Mouse (Mus musculus) myocyte (in vitro differentiated cells): ENCODE measurements around the gene Trhr2. TPM values are rescaled to one million over a fixed set of nuclear protein-coding genes. Genes with fewer than 3 reads are reported as not detected.

Experiments used
- H3K27me3 ChIP-seq: one replicate; pipeline ENCODE4 v1.6.1; 2011; ENCODE audit not compliant: control insufficient read depth, insufficient read depth, insufficient read length
- H3K36me3 ChIP-seq: one replicate; pipeline ENCODE4 v1.6.1; 2011; ENCODE audit not compliant: control insufficient read depth, insufficient read depth
- H3K4me2 ChIP-seq: one replicate; pipeline ENCODE4 v1.6.1; 2011; ENCODE audit warnings: low read depth, control low read depth
- H3K4me3 ChIP-seq: one replicate; pipeline ENCODE4 v1.5.1; 2011; ENCODE audit warnings: mild to moderate bottlenecking, control low read depth, moderate library complexity
- H3K79me2 ChIP-seq: one replicate; pipeline ENCODE4 v1.6.1; 2011; ENCODE audit not compliant: control insufficient read depth, insufficient read depth
- H3ac ChIP-seq: one replicate; pipeline ENCODE4 v1.6.1; 2011; ENCODE audit not compliant: control insufficient read depth, insufficient read length
- CEBPB ChIP-seq: IDR thresholded peaks from 2 replicates; pipeline ENCODE4 v1.6.1; 2011; ENCODE audit warnings: mild to moderate bottlenecking, moderate library complexity; ENCODE audit not compliant: poor library complexity, insufficient read depth, severe bottlenecking
- E2F4 ChIP-seq: IDR thresholded peaks from one replicate; pipeline ENCODE4 v1.6.1; 2011; ENCODE audit warnings: mild to moderate bottlenecking, control low read depth, moderate library complexity; ENCODE audit not compliant: insufficient read depth
- MAX ChIP-seq: IDR thresholded peaks from one replicate; pipeline ENCODE4 v1.6.1; 2011; ENCODE audit warnings: low read depth, mild to moderate bottlenecking, control low read depth
- MYOD1 ChIP-seq, 3 experiments: IDR thresholded peaks; one replicate each; pipeline ENCODE4 v1.6.1; 2011; ENCODE audit warnings: control low read depth in 2 of 3, low read depth in 2 of 3, mild to moderate bottlenecking in 2 of 3, moderate library complexity in 1 of 3; ENCODE audit not compliant: insufficient read length in 2 of 3, control insufficient read depth in 1 of 3
- MYOG ChIP-seq, 3 experiments: IDR thresholded peaks; one replicate each; pipeline ENCODE4 v1.6.1; 2011; ENCODE audit warnings: control low read depth in 2 of 3, low read depth in 2 of 3, mild to moderate bottlenecking in 2 of 3; ENCODE audit not compliant: insufficient read length in 2 of 3, control insufficient read depth in 1 of 3, insufficient read depth in 1 of 3
- POLR2A ChIP-seq: IDR thresholded peaks from one replicate; pipeline ENCODE4 v1.6.1; 2011; ENCODE audit warnings: low read depth, mild to moderate bottlenecking, control low read depth, moderate library complexity; ENCODE audit not compliant: insufficient read length
- POLR2AphosphoS2 ChIP-seq: IDR thresholded peaks from one replicate; pipeline ENCODE4 v1.6.1; 2011; ENCODE audit warnings: low read depth, control low read depth; ENCODE audit not compliant: insufficient read length
- REST ChIP-seq: IDR thresholded peaks from one replicate; pipeline ENCODE4 v1.6.1; 2011; ENCODE audit warnings: mild to moderate bottlenecking, control low read depth, moderate library complexity; ENCODE audit not compliant: insufficient read depth, insufficient read length
- SRF ChIP-seq: IDR thresholded peaks from one replicate; pipeline ENCODE4 v1.6.1; 2011; ENCODE audit warnings: low read depth; ENCODE audit not compliant: control insufficient read depth, insufficient read length
- TCF12 ChIP-seq: IDR thresholded peaks from one replicate; pipeline ENCODE4 v1.6.1; 2011; ENCODE audit warnings: mild to moderate bottlenecking, control low read depth; ENCODE audit not compliant: poor library complexity, insufficient read depth, severe bottlenecking
- TCF3 ChIP-seq: IDR thresholded peaks from one replicate; pipeline ENCODE4 v1.6.1; 2011; ENCODE audit warnings: low read depth, control low read depth; ENCODE audit not compliant: insufficient read length
- USF1 ChIP-seq: IDR thresholded peaks from one replicate; pipeline ENCODE4 v1.6.1; 2011; ENCODE audit warnings: low read depth, mild to moderate bottlenecking, control low read depth, moderate library complexity
- polyA plus RNA-seq: library from polyadenylated mRNA; unstranded; fragments of >200 nt; fragmentation: generic; extraction: Trizol; gene quantifications from one replicate; pipeline ENCODE4 v1.2.1, GENCODE M21; 2012; ENCODE audit warnings: missing spikeins

The Trhr2 gene
- polyA plus RNA-seq = not detected

DNA sequence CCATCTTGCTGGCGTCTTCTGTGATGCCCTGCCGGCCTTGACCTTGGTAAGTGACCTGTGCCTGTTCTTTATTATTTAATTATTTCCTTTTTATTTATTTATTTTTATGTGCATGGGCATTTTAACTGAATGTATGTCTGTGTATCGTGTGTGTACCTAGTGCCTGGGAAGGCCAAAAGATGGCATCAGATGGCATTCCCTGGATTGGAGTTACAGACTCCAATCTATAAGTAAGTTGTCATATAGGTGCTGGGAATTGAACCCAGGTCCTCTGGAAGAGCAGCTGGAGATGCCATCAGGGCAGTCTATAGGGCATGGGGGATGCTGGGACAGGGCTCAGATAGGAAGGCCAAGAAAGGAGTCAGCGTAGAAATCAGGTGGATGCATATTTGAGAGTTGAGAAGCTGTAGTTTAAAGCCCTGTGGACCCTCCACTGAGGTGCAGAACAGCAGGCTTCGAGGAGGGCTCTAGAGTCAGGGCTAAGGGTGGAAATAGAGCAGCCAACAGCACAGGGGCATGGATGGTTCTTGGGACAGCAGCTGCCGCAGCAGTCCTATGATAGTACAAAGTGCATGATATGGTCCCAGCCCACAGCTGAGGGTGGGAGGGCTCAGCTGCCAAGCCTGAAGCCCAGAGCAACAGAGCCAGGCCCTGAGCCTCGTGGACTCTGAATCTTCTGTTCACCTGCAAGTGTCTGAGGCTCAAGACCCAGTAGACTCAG, at the start of gene Trhr2:
Gene Trhr2, minus strand, starts transcription at position 51 of the 721 bp plus-strand sequence.
- Histone ChIP-seq H3K27me3 (no peaks in the 10 kb centered on the region), H3K79me2 (no peaks in the 10 kb centered on the region), H3ac (no peak within 1 kb of the TSS), H3K36me3 (no peaks in the 10 kb centered on the region), H3K4me2 (no peak within 1 kb of the TSS), H3K4me3 (no peak within 1 kb of the TSS)
- no peak for TF ChIP-seq TCF3
- TF ChIP-seq SRF = no peak
- TF ChIP-seq MYOG (IDR thresholded peaks at IDR 0.05; ENCODE audit: control insufficient read depth in 1 of 3, insufficient read depth in 1 of 3, insufficient read length in 2 of 3, low read depth in 2 of 3) = peak in 2 of 3 experiments; percentile 22 to 56
- TF ChIP-seq MYOD1 (IDR thresholded peaks at IDR 0.05; ENCODE audit: control insufficient read depth in 1 of 3, insufficient read length in 2 of 3, low read depth in 2 of 3) = peak in 1 of 3 experiments; percentile 46
- TF ChIP-seq CEBPB = no peak
- TF ChIP-seq E2F4 = no peak
- TF ChIP-seq POLR2A = no peak
- TF ChIP-seq USF1 = no peak
- no peak for TF ChIP-seq POLR2AphosphoS2
- no peak for TF ChIP-seq TCF12
- no peak for TF ChIP-seq REST
- TF ChIP-seq MAX = no peak

- Histone ChIP-seq H3K36me3 (peaks cover 63% of the 10 kb centered on the region), H3K27me3 (no peaks in the 10 kb centered on the region)
- TF ChIP-seq TCF3 (no peak), USF1 (no peak), POLR2A (no peak), SRF (no peak), CEBPB (no peak)
Measured at GRCm38 (mm10) chr8:122407678-122408077, 47.1 kb upstream of the Trhr2 start.

DNA sequence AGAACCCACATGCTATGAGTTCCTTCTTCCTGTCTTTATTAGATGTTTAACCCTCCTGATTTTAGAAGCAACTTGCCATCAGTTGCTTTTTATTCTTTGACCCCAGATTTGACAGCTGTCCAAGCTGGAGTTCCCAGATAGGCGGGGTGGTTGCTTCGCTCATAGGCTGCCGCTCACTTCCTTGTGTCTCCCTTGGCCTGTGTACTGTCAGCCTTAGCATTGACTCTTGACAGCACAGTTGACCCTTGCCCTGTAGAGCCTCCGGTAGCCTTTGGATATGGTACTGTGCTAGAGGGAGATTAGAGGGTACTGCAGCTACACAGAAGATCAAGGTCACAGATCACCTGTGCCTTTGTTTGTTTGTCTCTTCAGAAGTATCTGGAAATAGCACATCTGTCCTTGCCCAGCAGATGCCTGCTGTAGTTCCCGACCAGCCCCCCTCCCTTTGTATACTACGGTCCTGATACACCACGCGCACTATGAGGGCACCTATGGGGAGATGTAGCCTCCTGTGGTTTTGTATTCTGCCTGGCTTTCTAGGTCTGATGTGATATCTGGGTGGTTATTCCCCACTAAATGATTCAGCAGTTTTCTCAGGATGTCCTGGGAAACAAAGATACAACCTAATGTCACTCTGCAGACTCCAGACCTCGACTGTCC, 44.7 kb upstream of the Trhr2 start:
- Histone ChIP-seq H3ac (no peak overlapping the region), H3K27me3 (no peaks in the 10 kb centered on the region), H3K36me3 (peaks cover 72% of the 10 kb centered on the region), H3K4me3 (no peak overlapping the region), H3K4me2 (no peak overlapping the region), H3K79me2 (no peaks in the 10 kb centered on the region)
- TF ChIP-seq POLR2AphosphoS2 (no peak), E2F4 (no peak), MYOD1 (IDR thresholded peaks at IDR 0.05; ENCODE audit: control insufficient read depth in 1 of 3, insufficient read length in 2 of 3, low read depth in 2 of 3) (no peak), TCF3 (no peak), POLR2A (no peak), REST (no peak), CEBPB (no peak), SRF (no peak), USF1 (no peak), MYOG (IDR thresholded peaks at IDR 0.05; ENCODE audit: control insufficient read depth in 1 of 3, insufficient read depth in 1 of 3, insufficient read length in 2 of 3, low read depth in 2 of 3) (no peak), MAX (no peak), TCF12 (no peak)

More at GRCm38 (mm10) chr8:122407678-122408077, 47.1 kb upstream of the Trhr2 start:
- Histone ChIP-seq H3ac (no peak overlapping the region), H3K4me2 (no peak overlapping the region), H3K4me3 (no peak overlapping the region), H3K79me2 (no peaks in the 10 kb centered on the region)

DNA sequence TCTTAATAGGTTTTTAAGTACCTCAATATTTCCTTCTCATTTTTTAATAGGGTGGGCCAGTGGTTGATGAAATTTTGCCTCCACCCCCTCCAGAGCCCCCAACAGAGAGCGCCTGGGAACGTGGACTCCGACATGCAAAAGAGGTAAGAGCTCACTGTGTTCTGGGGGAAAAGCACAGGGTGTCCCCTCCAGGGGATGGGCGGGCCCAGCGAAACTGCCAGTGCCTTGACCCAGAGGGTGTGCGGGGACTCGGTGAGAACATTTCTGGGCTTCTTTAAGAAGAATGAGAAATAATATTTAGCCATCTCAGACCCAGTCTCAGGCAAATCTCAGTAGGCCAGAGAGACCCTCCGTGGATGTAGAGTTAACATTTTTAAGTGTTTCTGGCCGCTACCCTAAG, 37.6 kb upstream of the Trhr2 start:
- TF ChIP-seq MAX = no peak
- no peak for TF ChIP-seq TCF3
- TF ChIP-seq CEBPB = no peak
- Histone ChIP-seq H3K36me3 (peaks cover 37% of the 10 kb centered on the region), H3K4me2 (no peak overlapping the region), H3K4me3 (no peak overlapping the region), H3K27me3 (no peaks in the 10 kb centered on the region), H3K79me2 (no peaks in the 10 kb centered on the region), H3ac (no peak overlapping the region)

DNA sequence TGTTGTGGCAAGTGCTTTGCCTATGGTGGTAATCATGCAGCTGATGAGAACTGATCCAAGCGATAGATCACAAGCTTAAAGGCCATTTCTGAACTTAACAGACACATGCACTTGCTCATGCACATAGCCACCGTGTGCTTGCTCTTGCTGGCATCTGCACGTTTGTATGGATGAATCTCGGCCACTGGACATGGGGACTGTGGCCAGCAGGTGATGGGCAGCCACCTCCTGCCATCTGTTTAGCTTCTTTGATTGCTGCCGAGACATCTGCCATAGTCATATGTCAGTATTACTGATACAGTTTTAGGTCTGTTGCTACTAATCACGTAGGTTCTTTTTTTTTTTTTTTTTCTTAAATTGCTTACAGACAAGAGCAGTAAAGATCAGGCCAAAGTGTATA, 34.7 kb upstream of the Trhr2 start:
- H3K79me2 ChIP-seq = no peaks in the 10 kb centered on the region
- H3K36me3 ChIP-seq = peaks cover 37% of the 10 kb centered on the region
- H3K4me3 ChIP-seq = no peak overlapping the region
- TF ChIP-seq USF1 = no peak
- no peak for TF ChIP-seq TCF3
- TF ChIP-seq MYOG (IDR thresholded peaks at IDR 0.05; ENCODE audit: control insufficient read depth in 1 of 3, insufficient read depth in 1 of 3, insufficient read length in 2 of 3, low read depth in 2 of 3) = no peak
- TF ChIP-seq SRF = no peak
- TF ChIP-seq MYOD1 (IDR thresholded peaks at IDR 0.05; ENCODE audit: control insufficient read depth in 1 of 3, insufficient read length in 2 of 3, low read depth in 2 of 3) = no peak
- TF ChIP-seq CEBPB = no peak
- TF ChIP-seq TCF12 = no peak
- TF ChIP-seq POLR2AphosphoS2 = no peak
- TF ChIP-seq MAX = no peak
- no peak for TF ChIP-seq POLR2A
- TF ChIP-seq REST = no peak
- TF ChIP-seq E2F4 = no peak
- no peak overlapping the region for H3ac ChIP-seq
- no peaks in the 10 kb centered on the region for H3K27me3 ChIP-seq
- H3K4me2 ChIP-seq = no peak overlapping the region
